Mouse (Mus musculus) heart, postnatal 10 days (tissue): ENCODE measurements around the gene Tex45. TPM values are rescaled to one million over a fixed set of nuclear protein-coding genes. Genes with fewer than 3 reads are reported as not detected.

Experiments
- DNase-seq, 2 experiments: peaks; one replicate each; pipeline ENCODE4 v3.0.0; 2021
- intact Hi-C: fragments of 180-260 bp; cut with DNase I; formaldehyde crosslinking; loops from one replicate; pipeline ENCODE4 v1.15.1; 2025
- total RNA-seq, 2 experiments: library from RNA; stranded (reverse); gene quantifications; 2 replicates each; pipeline ENCODE4 v1.2.3; 2021

Tex45 gene
- total RNA-seq, 2 experiments from 2014 or later: 0.17 TPM; not detected in 1

GRCm38 (mm10) chr8:3522007-3522697 is 51.5 kb downstream of the Tex45 start:
- intact Hi-C loops: no loop called here
- DNase-seq: no peak

- intact Hi-C loops: no loop called here
- no peak for DNase-seq
These were observed 60.2 kb downstream of the Tex45 start for GRCm38 (mm10) chr8:3530816-3531215.

GRCm38 (mm10) chr8:3531936-3532335 is 61.3 kb downstream of the Tex45 start:
- intact Hi-C loops: no loop called here

GRCm38 (mm10) chr8:3536053-3536841 is 65.6 kb downstream of the Tex45 start:
- intact Hi-C loops: no loop called here
- DNase-seq: no peak

More at GRCm38 (mm10) chr8:3531936-3532335, 61.3 kb downstream of the Tex45 start:
- DNase-seq: no peak

Other genes starting within 250 kb of the Tex45 start
- gene Insr, start 191.2 kb upstream of the Tex45 start, total RNA-seq: 100 to 1,000 TPM; 129 to 144 TPM
- under 1 TPM; 0.27 to 0.29 TPM for gene A430078G23Rik, start 117.4 kb upstream of the Tex45 start, total RNA-seq
- gene Arhgef18, start 77.9 kb upstream of the Tex45 start, total RNA-seq: 10 to 100 TPM; 19.6 to 22.7 TPM
- 1 to 10 TPM; 4.4 to 5.5 TPM for gene Pex11g, start 3.2 kb upstream of the Tex45 start, total RNA-seq
- gene Zfp358, start 22.3 kb downstream of the Tex45 start, total RNA-seq: 10 to 100 TPM; 25.7 to 27.2 TPM
- gene Mcoln1, start 29.6 kb downstream of the Tex45 start, total RNA-seq: 10 to 100 TPM; 27.1 to 28.3 TPM
- 10 to 100 TPM; 12.9 to 13.8 TPM for gene Pnpla6, start 44.5 kb downstream of the Tex45 start, total RNA-seq
- under 1 TPM; 0.30 to 0.91 TPM for gene C330021F23Rik, start 97.1 kb downstream of the Tex45 start, total RNA-seq
- gene Camsap3, start 116.4 kb downstream of the Tex45 start, total RNA-seq: 1 to 10 TPM; 1.1 to 1.9 TPM
- gene Xab2, start 150.5 kb downstream of the Tex45 start, total RNA-seq: 10 to 100 TPM; 18.8 to 21.5 TPM
- 10 to 100 TPM; 69.8 to 76.2 TPM for gene Pet100, start 150.7 kb downstream of the Tex45 start, total RNA-seq
- gene Pcp2, start 154.7 kb downstream of the Tex45 start, total RNA-seq: not detected
- gene Stxbp2, start 160.1 kb downstream of the Tex45 start, total RNA-seq: 10 to 100 TPM; 13.9 to 14.0 TPM
- under 1 TPM; 0.31 to 0.40 TPM for gene Retn, start 184.9 kb downstream of the Tex45 start, total RNA-seq
- gene Mcemp1, start 194.9 kb downstream of the Tex45 start, total RNA-seq: under 1 TPM; 0.17 to 0.40 TPM
- 1 to 10 TPM; 1.3 to 1.6 TPM for gene Fcor, start 201.5 kb downstream of the Tex45 start, total RNA-seq
- 10 to 100 TPM; 19.4 to 20.2 TPM for gene Trappc5, start 205.4 kb downstream of the Tex45 start, total RNA-seq
- under 1 TPM; 0.24 to 0.50 TPM for gene Fcer2a, start 223.3 kb downstream of the Tex45 start, total RNA-seq
- gene Clec4g, start 249.8 kb downstream of the Tex45 start, total RNA-seq: under 1 TPM; 0.67 to 0.89 TPM